Mouse (Mus musculus): ENCODE measurements around the gene Rtl6. TPM values are rescaled to one million over a fixed set of nuclear protein-coding genes. Genes with fewer than 3 reads are reported as not detected.

Rtl6 gene
- polyA plus RNA-seq, 1 experiment from 2014 or later = 75.4 TPM

GRCm38 (mm10) chr15:84504895-84505294 is 52.7 kb downstream of the Rtl6 start:
- no peaks in the 10 kb centered on the region for H3K36me3 ChIP-seq (ENCODE audit: control insufficient read depth, insufficient read depth, low read length)
- no peak overlapping the region for H3K4me2 ChIP-seq (ENCODE audit: low read length)
- 37% methylated on average over 7 of the region's 7 CpGs for WGBS
- H3K9me3 ChIP-seq (replicated peaks; ENCODE audit: control insufficient read depth, low read length, poor library complexity, severe bottlenecking) = no peaks in the 10 kb centered on the region
- no peak; the same call in 1 of the 2 replicates for ATAC-seq
- H3K27ac ChIP-seq (ENCODE audit: low read length) = peak overlapping the region; percentile 43; the same call in 1 of the 2 replicates
- no peak overlapping the region for H3K9ac ChIP-seq (ENCODE audit: low read depth, low read length)
- H3K4me3 ChIP-seq (ENCODE audit: low read depth, low read length) = no peak overlapping the region
- H3K4me1 ChIP-seq (ENCODE audit: control insufficient read depth, insufficient read depth, low read length) = peaks cover 13% of the 10 kb centered on the region
- no peaks in the 10 kb centered on the region for H3K27me3 ChIP-seq (ENCODE audit: control insufficient read depth, insufficient read depth, low read depth, low read length)

Other genes starting within 250 kb of the Rtl6 start
- gene Parvg, start 233.8 kb downstream of the Rtl6 start, polyA plus RNA-seq (2015; fragmentation: Nextera tagmentation; extraction: Ambion mirVana) = 1.0 and 1.1 TPM in 2 replicates
- gene Shisal1, start 110.7 kb downstream of the Rtl6 start, polyA plus RNA-seq (2015; fragmentation: Nextera tagmentation; extraction: Ambion mirVana) = 20.3 and 24.1 TPM in 2 replicates
- gene Prr5, start 111.8 kb upstream of the Rtl6 start, polyA plus RNA-seq (2015; fragmentation: Nextera tagmentation; extraction: Ambion mirVana) = 28.1 and 30.8 TPM in 2 replicates
- 0.35 and 0.39 TPM in 2 replicates for gene Arhgap8, start 162.2 kb upstream of the Rtl6 start, polyA plus RNA-seq (2015; fragmentation: Nextera tagmentation; extraction: Ambion mirVana)

All from midbrain, embryonic 16.5 days (tissue).